Mouse (Mus musculus): ENCODE results near the gene Mcoln1. TPM values are rescaled to one million over a fixed set of nuclear protein-coding genes. Genes with fewer than 3 reads are reported as not detected.

Mcoln1 gene
- 81.8 TPM for total RNA-seq (2023)

GRCm38 (mm10) chr8:3500235-3501090, at the start of gene Mcoln1:
Gene Mcoln1 (plus strand): TSS chr8:3500457.

GRCm38 (mm10) chr8:3467006-3467885, 33.0 kb upstream of the Mcoln1 start, which contains the start of gene Pex11g:
Gene Pex11g (minus strand): TSS chr8:3467680.

GRCm38 (mm10) chr8:3470562-3470961, 29.7 kb upstream of the Mcoln1 start, which contains the start of gene Tex45:
Gene Tex45 (plus strand): TSS chr8:3470862.

GRCm38 (mm10) chr8:3492901-3493844, 7.1 kb upstream of the Mcoln1 start, which contains the start of gene Zfp358:
Gene Zfp358 (plus strand): TSS chr8:3493138.

GRCm38 (mm10) chr8:3515260-3515671, 15.0 kb downstream of the Mcoln1 start, which contains the start of gene Pnpla6:
Gene Pnpla6 (plus strand): TSS chr8:3515384.

Other genes starting within 250 kb of the Mcoln1 start
- gene Insr, start 220.8 kb upstream of the Mcoln1 start, total RNA-seq (2023) = 54.6 TPM
- gene A430078G23Rik, start 147.0 kb upstream of the Mcoln1 start, total RNA-seq (2023) = 290 TPM
- gene Arhgef18, start 107.5 kb upstream of the Mcoln1 start, total RNA-seq (2023) = 296 TPM
- gene Pex11g, start 32.8 kb upstream of the Mcoln1 start, total RNA-seq (2023) = 0.65 TPM
- gene Tex45, start 29.6 kb upstream of the Mcoln1 start, total RNA-seq (2023) = 5.4 TPM
- 6.4 TPM for gene Zfp358, start 7.3 kb upstream of the Mcoln1 start, total RNA-seq (2023)
- 52.8 TPM for gene Pnpla6, start 14.9 kb downstream of the Mcoln1 start, total RNA-seq (2023)
- gene C330021F23Rik, start 67.5 kb downstream of the Mcoln1 start, total RNA-seq (2023) = not detected
- not detected for gene Camsap3, start 86.8 kb downstream of the Mcoln1 start, total RNA-seq (2023)
- 91.9 TPM for gene Xab2, start 120.9 kb downstream of the Mcoln1 start, total RNA-seq (2023)
- gene Pet100, start 121.1 kb downstream of the Mcoln1 start, total RNA-seq (2023) = 50.7 TPM
- gene Pcp2, start 125.1 kb downstream of the Mcoln1 start, total RNA-seq (2023) = not detected
- 199 TPM for gene Stxbp2, start 130.5 kb downstream of the Mcoln1 start, total RNA-seq (2023)
- gene Retn, start 155.3 kb downstream of the Mcoln1 start, total RNA-seq (2023) = not detected
- 0.53 TPM for gene Mcemp1, start 165.3 kb downstream of the Mcoln1 start, total RNA-seq (2023)
- not detected for gene Fcor, start 171.9 kb downstream of the Mcoln1 start, total RNA-seq (2023)
- 13.7 TPM for gene Trappc5, start 175.8 kb downstream of the Mcoln1 start, total RNA-seq (2023)
- 15.8 TPM for gene Fcer2a, start 193.7 kb downstream of the Mcoln1 start, total RNA-seq (2023)
- not detected for gene Clec4g, start 220.2 kb downstream of the Mcoln1 start, total RNA-seq (2023)
- gene Cd209a, start 248.5 kb downstream of the Mcoln1 start, total RNA-seq (2023) = 0.68 TPM

All from CD4-positive naive resting alpha-beta T cell, adult 57 days (primary cell).